Mouse (Mus musculus) lung, postnatal 0 days (tissue): ENCODE measurements around the gene Gipc3. TPM values are rescaled to one million over a fixed set of nuclear protein-coding genes. Genes with fewer than 3 reads are reported as not detected.

Experiments
- ATAC-seq: fragments of 200-750 bp; cut with Nextera tagmentation; 2 replicates; pipeline ENCODE4 v1.8.0; 2017; ENCODE audit warnings: moderate library complexity
- DNase-seq: peaks from one replicate; pipeline ENCODE4 v3.0.0-alpha.2; 2016; ENCODE audit warnings: low spot score
- H3K27ac ChIP-seq: fragments of 300-500 bp; sonication (generic); 2 replicates; pipeline ENCODE4 v1.5.1; 2014; ENCODE audit warnings: antibody characterized with exemption, mild to moderate bottlenecking, low read length, mixed read lengths
- H3K27me3 ChIP-seq: fragments of 300-500 bp; sonication (generic); replicated peaks from 2 replicates; pipeline ENCODE4 v1.6.1; 2014; ENCODE audit warnings: low read length, mixed read lengths; ENCODE audit not compliant: insufficient read depth
- H3K36me3 ChIP-seq: fragments of 300-500 bp; sonication (generic); 2 replicates; pipeline ENCODE4 v1.6.1; 2014; ENCODE audit warnings: low read length, mixed read lengths; ENCODE audit not compliant: insufficient read depth
- H3K4me1 ChIP-seq: fragments of 300-500 bp; sonication (generic); 2 replicates; pipeline ENCODE4 v1.6.1; 2014; ENCODE audit warnings: antibody characterized with exemption, low read depth, low read length, mixed read lengths; ENCODE audit not compliant: insufficient read depth
- H3K4me2 ChIP-seq: fragments of 300-500 bp; sonication (generic); replicated peaks from 2 replicates; pipeline ENCODE4 v1.6.1; 2014; ENCODE audit warnings: low read depth, mild to moderate bottlenecking, low read length, moderate library complexity, mixed read lengths
- H3K4me3 ChIP-seq: fragments of 300-500 bp; sonication (generic); 2 replicates; pipeline ENCODE4 v1.5.1; 2014; ENCODE audit warnings: low read depth, low read length
- H3K9ac ChIP-seq: fragments of 300-500 bp; sonication (generic); replicated peaks from 2 replicates; pipeline ENCODE4 v1.6.1; 2014; ENCODE audit warnings: low read depth, mild to moderate bottlenecking
- H3K9me3 ChIP-seq: fragments of 300-500 bp; sonication (generic); 2 replicates; pipeline ENCODE4 v1.6.1; 2016; ENCODE audit warnings: low read length, mixed read lengths
- CTCF ChIP-seq: IDR thresholded peaks from 2 replicates; pipeline ENCODE4 v1.5.1; 2016; ENCODE audit warnings: antibody characterized with exemption, mild to moderate bottlenecking
- EP300 ChIP-seq: IDR thresholded peaks from 2 replicates; pipeline ENCODE4 v1.6.1; 2016; ENCODE audit warnings: antibody characterized with exemption, mild to moderate bottlenecking, control low read depth
- WGBS: fragments of 180-500 bp; shearing (Covaris S2); extraction: QIAGEN DNeasy Blood & Tissue Kit; methylation state at CpG from one replicate; pipeline ENCODE4 v1.1.7; 2014; 5-methylcytosine and 5-hydroxymethylcytosine counted together
- polyA plus RNA-seq: library from polyadenylated mRNA; unstranded; fragments of >200 nt; fragmentation: Nextera tagmentation; extraction: Ambion mirVana; gene quantifications from 2 replicates; pipeline ENCODE4 v1.2.1, GENCODE M21; 2015

The Gipc3 gene
- polyA plus RNA-seq, 1 experiment from 2014 or later, result 0.33 TPM

GRCm38 (mm10) chr10:81291511-81292104, 51.5 kb downstream of the Gipc3 start, which contains the start of gene Tjp3:
Gene Tjp3, minus strand, starts transcription at chr10:81291581.
- peak within 1 kb of the TSS; percentile 25 for H3K4me3 ChIP-seq
- peak; percentile 43 for DNase-seq
- no peaks in the 10 kb centered on the region for H3K27me3 ChIP-seq
- ATAC-seq, result no peak
- no peaks in the 10 kb centered on the region for H3K36me3 ChIP-seq
- H3K4me2 ChIP-seq, result peak within 1 kb of the TSS; percentile 54
- TF ChIP-seq EP300 (no peak), CTCF (0 out of 2 replicates have a peak, but pooled peaks have one; percentile 1)
- H3K9ac ChIP-seq, result 0 out of 2 replicates have a peak within 1 kb of the TSS, but pooled peaks have one; percentile 29
- H3K4me1 ChIP-seq, result peaks cover 25% of the 10 kb centered on the region; the same call in 1 of the 2 replicates
- H3K9me3 ChIP-seq, result no peaks in the 10 kb centered on the region
- WGBS, result 62% methylated on average over 9 of the region's 9 CpGs
- peak within 1 kb of the TSS; percentile 69 for H3K27ac ChIP-seq

GRCm38 (mm10) chr10:81290698-81291460, 52.2 kb downstream of the Gipc3 start:
- ATAC-seq (no peak), DNase-seq (peak; percentile 74)
- Histone ChIP-seq H3K4me1 (peaks cover 29% of the 10 kb centered on the region; the same call in 1 of the 2 replicates), H3K9ac (0 out of 2 replicates have a peak overlapping the region, but pooled peaks have one; percentile 29), H3K9me3 (no peaks in the 10 kb centered on the region), H3K27ac (peak overlapping the region; percentile 69), H3K4me2 (peak overlapping the region; percentile 54), H3K27me3 (no peaks in the 10 kb centered on the region), H3K4me3 (peak overlapping the region; percentile 25), H3K36me3 (no peaks in the 10 kb centered on the region)
- WGBS, result 13% methylated on average over 24 of the region's 24 CpGs
- no peak for TF ChIP-seq EP300
- TF ChIP-seq CTCF, result no peak

GRCm38 (mm10) chr10:81289811-81290210, 53.3 kb downstream of the Gipc3 start:
- H3K9me3 ChIP-seq, result no peaks in the 10 kb centered on the region
- TF ChIP-seq EP300 (no peak), CTCF (no peak)
- 44% methylated on average over 14 of the region's 14 CpGs for WGBS
- H3K4me1 ChIP-seq, result peaks cover 33% of the 10 kb centered on the region; the same call in 1 of the 2 replicates
- H3K9ac ChIP-seq, result no peak overlapping the region
- peak overlapping the region; percentile 54 for H3K4me2 ChIP-seq
- peak overlapping the region; percentile 45 for H3K27ac ChIP-seq
- ATAC-seq (no peak), DNase-seq (peak; percentile 64)
- 0 out of 2 replicates have a peak overlapping the region, but pooled peaks have one; percentile 4 for H3K4me3 ChIP-seq
- H3K36me3 ChIP-seq, result no peaks in the 10 kb centered on the region
- H3K27me3 ChIP-seq, result peaks cover 8% of the 10 kb centered on the region; the same call in 1 of the 2 replicates

- Histone ChIP-seq H3K27ac (peak overlapping the region; percentile 45), H3K27me3 (peaks cover 13% of the 10 kb centered on the region; the same call in 1 of the 2 replicates), H3K9me3 (no peaks in the 10 kb centered on the region), H3K36me3 (no peaks in the 10 kb centered on the region), H3K4me2 (peak overlapping the region; percentile 54), H3K4me3 (no peak overlapping the region), H3K4me1 (peaks cover 28% of the 10 kb centered on the region; the same call in 1 of the 2 replicates), H3K9ac (no peak overlapping the region)
- TF ChIP-seq EP300, result no peak
- TF ChIP-seq CTCF, result peak; percentile 95
- ATAC-seq, result no peak
- peak; percentile 87 for DNase-seq
- WGBS, result 4% methylated on average over 7 of the region's 7 CpGs
These were observed 53.8 kb downstream of the Gipc3 start for GRCm38 (mm10) chr10:81289278-81289677.

- ATAC-seq (no peak), DNase-seq (no peak)
- H3K4me3 ChIP-seq, result no peak overlapping the region
- H3K27ac ChIP-seq, result peak overlapping the region; percentile 57; the same call in 1 of the 2 replicates
- peak overlapping the region; percentile 25; the same call in 1 of the 2 replicates for H3K4me2 ChIP-seq
- H3K36me3 ChIP-seq, result no peaks in the 10 kb centered on the region
- 0 out of 2 replicates have a peak overlapping the region, but pooled peaks have one; percentile 2 for H3K9ac ChIP-seq
- TF ChIP-seq EP300, result no peak
- peak; percentile 76 for TF ChIP-seq CTCF
- 31% methylated on average over 6 of the region's 6 CpGs for WGBS
- H3K4me1 ChIP-seq, result peaks cover 21% of the 10 kb centered on the region; the same call in 1 of the 2 replicates
- H3K27me3 ChIP-seq, result peaks cover 16% of the 10 kb centered on the region; the same call in 1 of the 2 replicates
- no peaks in the 10 kb centered on the region for H3K9me3 ChIP-seq
These were observed 54.5 kb downstream of the Gipc3 start for GRCm38 (mm10) chr10:81288601-81289000.
